Mouse (Mus musculus) heart, postnatal 0 days (tissue): ENCODE results near the gene Nckap1l. TPM values are rescaled to one million over a fixed set of nuclear protein-coding genes. Genes with fewer than 3 reads are reported as not detected.

Experiments
- ATAC-seq: fragments of 200-750 bp; cut with Nextera tagmentation; 2 replicates; pipeline ENCODE4 v1.8.0; 2017; ENCODE audit warnings: low read depth, moderate number of reproducible peaks, moderate library complexity; ENCODE audit not compliant: insufficient read depth
- DNase-seq: peaks from one replicate; pipeline ENCODE4 v3.0.0-alpha.2; 2016; ENCODE audit warnings: low spot score
- H3K27ac ChIP-seq: fragments of 300-500 bp; sonication (generic); 2 replicates; pipeline ENCODE4 v1.5.1; 2014; ENCODE audit warnings: low read depth, mild to moderate bottlenecking
- H3K27me3 ChIP-seq: fragments of 300-500 bp; sonication (generic); 2 replicates; pipeline ENCODE4 v1.6.1; 2014; ENCODE audit warnings: low read length, mixed read lengths; ENCODE audit not compliant: control insufficient read depth, insufficient read depth
- H3K36me3 ChIP-seq: fragments of 300-500 bp; sonication (generic); replicated peaks from 2 replicates; pipeline ENCODE4 v1.6.1; 2014; ENCODE audit warnings: low read length, mixed read lengths; ENCODE audit not compliant: control insufficient read depth, insufficient read depth
- H3K4me1 ChIP-seq: fragments of 300-500 bp; sonication (generic); 2 replicates; pipeline ENCODE4 v1.6.1; 2014; ENCODE audit warnings: antibody characterized with exemption; ENCODE audit not compliant: control insufficient read depth, insufficient read depth
- H3K4me2 ChIP-seq: fragments of 300-500 bp; sonication (generic); 2 replicates; pipeline ENCODE4 v1.6.1; 2014; ENCODE audit warnings: low read depth, mild to moderate bottlenecking, low read length, moderate library complexity
- H3K4me3 ChIP-seq: fragments of 300-500 bp; sonication (generic); 2 replicates; pipeline ENCODE4 v1.5.1; 2014; ENCODE audit warnings: low read depth, low read length
- H3K9ac ChIP-seq: fragments of 300-500 bp; sonication (generic); replicated peaks from 2 replicates; pipeline ENCODE4 v1.6.1; 2014; ENCODE audit warnings: low read depth, low read length, mixed read lengths
- H3K9me3 ChIP-seq: fragments of 300-500 bp; sonication (generic); replicated peaks from 2 replicates; pipeline ENCODE4 v1.6.1; 2016; ENCODE audit warnings: low read length; ENCODE audit not compliant: control insufficient read depth
- CTCF ChIP-seq: IDR thresholded peaks from 2 replicates; pipeline ENCODE4 v1.5.1; 2016; ENCODE audit warnings: antibody characterized with exemption, control low read depth, low read depth
- EP300 ChIP-seq: IDR thresholded peaks from 2 replicates; pipeline ENCODE4 v1.6.1; 2016; ENCODE audit warnings: antibody characterized with exemption, low read depth
- WGBS: fragments of 180-500 bp; shearing (Covaris S2); extraction: QIAGEN DNeasy Blood & Tissue Kit; methylation state at CpG from one replicate; pipeline ENCODE4 v1.1.7; 2014; 5-methylcytosine and 5-hydroxymethylcytosine counted together
- polyA plus RNA-seq: library from polyadenylated mRNA; unstranded; fragments of >200 nt; fragmentation: Nextera tagmentation; extraction: Ambion mirVana; gene quantifications from 2 replicates; pipeline ENCODE4 v1.2.1, GENCODE M21; 2015
- total RNA-seq: library from RNA; depleted of rRNA; stranded (reverse); fragments of >200 nt; gene quantifications from 2 replicates; pipeline ENCODE4 v1.2.3, GENCODE M21; 2014; ENCODE audit warnings: low replicate concordance

Nckap1l gene
- total and polyA plus RNA-seq, 2 experiments from 2014 or later, result 0.93 to 1.7 TPM

- DNase-seq, result no peak
- no peak for TF ChIP-seq CTCF
- TF ChIP-seq EP300, result no peak
- H3K36me3 ChIP-seq, result no peaks in the 10 kb centered on the region
- no peak overlapping the region for H3K9ac ChIP-seq
- no peak overlapping the region for H3K27ac ChIP-seq
- H3K9me3 ChIP-seq, result no peaks in the 10 kb centered on the region
- H3K4me1 ChIP-seq, result 0 out of 2 replicates have a peak, but pooled peaks cover 6% of the 10 kb centered on the region
- no peak overlapping the region for H3K4me2 ChIP-seq
- no peak for ATAC-seq
- peaks cover 23% of the 10 kb centered on the region for H3K27me3 ChIP-seq
- 52% methylated on average over 2 of the region's 2 CpGs for WGBS
- no peak overlapping the region for H3K4me3 ChIP-seq
These were observed 47.6 kb downstream of the Nckap1l start for GRCm38 (mm10) chr15:103501186-103501585.

DNA sequence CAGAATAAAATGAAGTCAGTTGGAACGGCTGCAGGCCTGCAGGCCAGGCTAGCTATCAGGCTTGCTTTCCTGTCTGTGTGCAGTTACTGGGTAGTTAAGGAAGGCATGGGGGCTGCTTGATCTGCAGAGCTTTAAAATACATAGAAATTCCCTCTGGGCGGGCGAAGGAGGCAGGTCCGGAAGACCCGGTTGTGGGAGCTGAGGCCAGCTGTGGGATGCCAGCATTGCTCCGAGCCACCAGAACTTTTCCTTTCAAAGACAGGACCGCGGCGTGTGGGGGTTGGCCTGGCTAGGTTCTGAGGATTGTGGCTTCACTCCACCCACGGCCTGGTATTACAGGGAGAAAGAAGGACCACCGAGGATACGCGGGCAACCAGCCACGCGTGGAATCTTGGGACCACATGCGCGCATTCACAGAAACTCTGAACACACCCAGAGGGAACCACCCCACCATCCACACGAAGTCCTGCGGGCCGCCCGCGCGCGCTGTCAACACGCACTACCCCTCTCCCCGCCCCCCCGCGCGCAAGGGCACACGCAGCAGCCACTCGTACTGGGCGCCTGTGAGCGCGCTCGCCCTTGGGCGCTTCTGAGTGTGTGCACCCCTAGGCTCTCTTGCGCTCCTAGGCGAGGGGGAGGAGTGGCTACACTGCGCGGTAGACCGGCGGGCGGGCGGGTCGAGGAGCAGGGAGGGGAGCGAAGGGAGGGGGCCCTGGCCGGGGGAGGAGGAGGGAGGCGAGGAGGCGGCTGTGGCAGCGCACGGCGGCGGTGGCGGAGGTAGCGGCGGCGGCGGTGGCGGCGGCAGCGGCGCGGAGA, 49.0 kb downstream of the Nckap1l start, which contains the start of gene Pde1b:
Gene Pde1b, plus strand, starts transcription at position 600 of the 816 bp plus-strand sequence.
- peak within 1 kb of the TSS; percentile 60 for H3K4me3 ChIP-seq
- DNase-seq (peak; percentile 60), ATAC-seq (peak; percentile 91)
- H3K27ac ChIP-seq, result no peak within 1 kb of the TSS
- peak within 1 kb of the TSS; percentile 99 for H3K4me2 ChIP-seq
- 0 out of 2 replicates have a peak, but pooled peaks cover 6% of the 10 kb centered on the region for H3K4me1 ChIP-seq
- peaks cover 23% of the 10 kb centered on the region for H3K27me3 ChIP-seq
- peak within 1 kb of the TSS; percentile 38; the same call in 1 of the 2 replicates for H3K9ac ChIP-seq
- H3K36me3 ChIP-seq, result no peaks in the 10 kb centered on the region
- TF ChIP-seq CTCF, result no peak
- no peak for TF ChIP-seq EP300
- 3% methylated on average over 44 of the region's 63 CpGs for WGBS
- H3K9me3 ChIP-seq, result no peaks in the 10 kb centered on the region

DNA sequence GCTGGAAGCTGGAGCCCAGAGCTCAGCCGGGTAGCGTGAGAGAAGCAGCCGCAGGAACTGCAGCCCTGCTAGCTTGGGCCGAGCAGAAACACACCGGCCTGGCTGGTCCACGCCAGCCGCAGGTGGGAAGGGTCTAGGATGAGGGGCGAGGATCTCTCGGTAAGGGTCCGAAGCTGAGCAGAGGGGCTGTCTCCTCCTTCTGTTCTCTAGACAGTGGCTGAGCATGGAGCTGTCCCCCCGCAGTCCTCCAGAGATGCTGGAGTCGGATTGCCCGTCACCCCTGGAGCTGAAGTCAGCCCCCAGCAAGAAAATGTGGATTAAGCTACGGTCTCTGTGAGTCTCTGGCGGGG, 49.6 kb downstream of the Nckap1l start:
- peaks cover 23% of the 10 kb centered on the region for H3K27me3 ChIP-seq
- H3K4me1 ChIP-seq, result 0 out of 2 replicates have a peak, but pooled peaks cover 6% of the 10 kb centered on the region
- H3K4me2 ChIP-seq, result peak overlapping the region; percentile 99
- DNase-seq, result no peak
- H3K4me3 ChIP-seq, result peak overlapping the region; percentile 60
- WGBS, result 0% methylated on average over 12 of the region's 15 CpGs
- no peaks in the 10 kb centered on the region for H3K9me3 ChIP-seq
- TF ChIP-seq CTCF (no peak), EP300 (no peak)
- H3K36me3 ChIP-seq, result no peaks in the 10 kb centered on the region
- ATAC-seq, result 0 out of 2 replicates have a peak, but pooled peaks have one; percentile 15
- no peak overlapping the region for H3K27ac ChIP-seq
- peak overlapping the region; percentile 38; the same call in 1 of the 2 replicates for H3K9ac ChIP-seq

DNA sequence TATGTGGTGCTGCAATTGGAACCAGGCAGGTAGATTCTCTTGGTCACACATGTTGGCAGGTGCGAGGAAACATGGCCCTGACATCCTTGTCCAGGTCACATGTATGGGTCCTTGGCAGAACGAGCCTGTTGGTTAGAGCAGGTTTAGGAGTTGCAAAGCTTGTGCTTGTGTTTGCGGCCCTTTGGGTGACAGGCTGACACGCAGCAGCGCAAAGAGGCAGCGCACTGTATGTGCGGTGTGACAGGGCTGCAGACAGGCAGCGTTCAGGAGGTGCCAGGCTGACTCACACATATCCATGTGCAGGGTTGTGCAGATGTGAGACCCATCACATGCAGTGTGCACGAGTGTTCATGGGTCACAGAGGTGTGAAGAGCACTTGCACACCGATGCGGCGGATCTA, 50.1 kb downstream of the Nckap1l start:
- no peak for ATAC-seq
- TF ChIP-seq EP300, result no peak
- TF ChIP-seq CTCF, result no peak
- no peak overlapping the region for H3K27ac ChIP-seq
- H3K4me1 ChIP-seq, result 0 out of 2 replicates have a peak, but pooled peaks cover 6% of the 10 kb centered on the region
- DNase-seq, result no peak
- peak overlapping the region; percentile 60 for H3K4me3 ChIP-seq
- H3K9ac ChIP-seq, result no peak overlapping the region
- H3K27me3 ChIP-seq, result peaks cover 23% of the 10 kb centered on the region
- peak overlapping the region; percentile 99 for H3K4me2 ChIP-seq
- 44% methylated on average over 12 of the region's 12 CpGs for WGBS
- no peaks in the 10 kb centered on the region for H3K36me3 ChIP-seq
- H3K9me3 ChIP-seq, result no peaks in the 10 kb centered on the region

GRCm38 (mm10) chr15:103509317-103509716, 55.7 kb downstream of the Nckap1l start:
- 40% methylated on average over 3 of the region's 3 CpGs for WGBS
- no peak overlapping the region for H3K4me2 ChIP-seq
- peaks cover 13% of the 10 kb centered on the region for H3K27me3 ChIP-seq
- no peak for DNase-seq
- no peaks in the 10 kb centered on the region for H3K36me3 ChIP-seq
- H3K4me3 ChIP-seq, result no peak overlapping the region
- H3K27ac ChIP-seq, result no peak overlapping the region
- no peaks in the 10 kb centered on the region for H3K4me1 ChIP-seq
- no peaks in the 10 kb centered on the region for H3K9me3 ChIP-seq
- no peak overlapping the region for H3K9ac ChIP-seq
- ATAC-seq, result no peak
- TF ChIP-seq EP300, result no peak
- TF ChIP-seq CTCF, result no peak
